Mouse (Mus musculus) hindbrain, embryonic 16.5 days (tissue): ENCODE data around the gene Pkp1. TPM values are rescaled to one million over a fixed set of nuclear protein-coding genes. Genes with fewer than 3 reads are reported as not detected.

Experiments
- ATAC-seq: fragments of 200-750 bp; cut with Nextera tagmentation; 2 replicates; pipeline ENCODE4 v1.8.0; 2017; ENCODE audit warnings: moderate TSS enrichment, moderate library complexity
- H3K27ac ChIP-seq: fragments of 300-500 bp; sonication (generic); 2 replicates; pipeline ENCODE4 v1.5.1; 2014; ENCODE audit warnings: low read depth, mild to moderate bottlenecking, control low read depth, low read length, moderate library complexity
- H3K27me3 ChIP-seq: fragments of 300-500 bp; sonication (generic); replicated peaks from 2 replicates; pipeline ENCODE4 v1.6.1; 2014; ENCODE audit warnings: low read length; ENCODE audit not compliant: control insufficient read depth, insufficient read depth
- H3K36me3 ChIP-seq: fragments of 300-500 bp; sonication (generic); 2 replicates; pipeline ENCODE4 v1.6.1; 2014; ENCODE audit warnings: mild to moderate bottlenecking, low read length, moderate library complexity, mixed read lengths; ENCODE audit not compliant: control insufficient read depth, insufficient read depth
- H3K4me1 ChIP-seq: fragments of 300-500 bp; sonication (generic); 2 replicates; pipeline ENCODE4 v1.6.1; 2014; ENCODE audit warnings: low read depth, low read length; ENCODE audit not compliant: control insufficient read depth, insufficient read depth
- H3K4me2 ChIP-seq: fragments of 300-500 bp; sonication (generic); 2 replicates; pipeline ENCODE4 v1.6.1; 2014; ENCODE audit warnings: mild to moderate bottlenecking, low read length, control low read depth, moderate library complexity
- H3K4me3 ChIP-seq: fragments of 300-500 bp; sonication (generic); 2 replicates; pipeline ENCODE4 v1.5.1; 2014; ENCODE audit warnings: mild to moderate bottlenecking, low read length, control low read depth, moderate library complexity
- H3K9ac ChIP-seq: fragments of 300-500 bp; sonication (generic); 2 replicates; pipeline ENCODE4 v1.6.1; 2014; ENCODE audit warnings: low read depth, mild to moderate bottlenecking, control low read depth, low read length, moderate library complexity
- H3K9me3 ChIP-seq: fragments of 300-500 bp; sonication (generic); 2 replicates; pipeline ENCODE4 v1.6.1; 2014; ENCODE audit warnings: mild to moderate bottlenecking, low read length, moderate library complexity; ENCODE audit not compliant: control insufficient read depth
- WGBS: fragments of 180-500 bp; shearing (Covaris S2); extraction: QIAGEN DNeasy Blood & Tissue Kit; methylation state at CpG from one replicate; pipeline ENCODE4 v1.1.7; 2014; 5-methylcytosine and 5-hydroxymethylcytosine counted together
- polyA plus RNA-seq: library from polyadenylated mRNA; unstranded; fragments of >200 nt; fragmentation: Nextera tagmentation; extraction: Ambion mirVana; gene quantifications from 2 replicates; pipeline ENCODE4 v1.2.1, GENCODE M21; 2015

Gene Pkp1
- polyA plus RNA-seq, 1 experiment from 2014 or later: 0.14 TPM

- Histone ChIP-seq H3K9me3 (no peaks in the 10 kb centered on the region), H3K4me3 (no peak overlapping the region), H3K4me2 (no peak overlapping the region), H3K36me3 (no peaks in the 10 kb centered on the region), H3K27me3 (no peaks in the 10 kb centered on the region), H3K4me1 (no peaks in the 10 kb centered on the region), H3K9ac (no peak overlapping the region), H3K27ac (no peak overlapping the region)
- 15% methylated on average over 1 of the region's 1 CpGs for WGBS
- no peak for ATAC-seq
Measured at GRCm38 (mm10) chr1:135828918-135829317, 90.1 kb downstream of the Pkp1 start.

- H3K4me3 ChIP-seq: no peak overlapping the region
- H3K27ac ChIP-seq: no peak overlapping the region
- H3K4me1 ChIP-seq: peaks cover 8% of the 10 kb centered on the region
- no peak overlapping the region for H3K9ac ChIP-seq
- no peaks in the 10 kb centered on the region for H3K36me3 ChIP-seq
- 66% methylated on average over 6 of the region's 7 CpGs for WGBS
- H3K27me3 ChIP-seq: peaks cover 25% of the 10 kb centered on the region
- no peaks in the 10 kb centered on the region for H3K9me3 ChIP-seq
- no peak for ATAC-seq
- H3K4me2 ChIP-seq: no peak overlapping the region
Measured at GRCm38 (mm10) chr1:135821780-135822179, 97.2 kb downstream of the Pkp1 start.

Other genes with a start within 250 kb of the Pkp1 start
- gene Csrp1, start 199.1 kb downstream of the Pkp1 start, polyA plus RNA-seq: 20.6 and 23.7 TPM in 2 replicates
- 43.1 and 49.5 TPM in 2 replicates for gene Phlda3, start 153.1 kb downstream of the Pkp1 start, polyA plus RNA-seq
- gene Tnni1, start 139.8 kb downstream of the Pkp1 start, polyA plus RNA-seq: 1.1 and 19.6 TPM in 2 replicates
- gene Lad1, start 100.6 kb downstream of the Pkp1 start, polyA plus RNA-seq: 0.47 and 0.93 TPM in 2 replicates
- gene Tnnt2, start 82.9 kb downstream of the Pkp1 start, polyA plus RNA-seq: 1.5 and 8.3 TPM in 2 replicates
- gene Igfn1, start 87.1 kb upstream of the Pkp1 start, polyA plus RNA-seq: 0.05 TPM in 1 of 2 replicates, not detected in the other
- 188 and 207 TPM in 2 replicates for gene Tmem9, start 88.9 kb upstream of the Pkp1 start, polyA plus RNA-seq
- not detected in 2 replicates for gene Ascl5, start 131.6 kb upstream of the Pkp1 start, polyA plus RNA-seq
- 0.45 and 0.66 TPM in 2 replicates for gene Cacna1s, start 133.5 kb upstream of the Pkp1 start, polyA plus RNA-seq
- gene Kif21b, start 212.2 kb upstream of the Pkp1 start, polyA plus RNA-seq: 43.6 and 44.3 TPM in 2 replicates